Mouse (Mus musculus): ENCODE data around the gene Slc30a3.

DNA sequence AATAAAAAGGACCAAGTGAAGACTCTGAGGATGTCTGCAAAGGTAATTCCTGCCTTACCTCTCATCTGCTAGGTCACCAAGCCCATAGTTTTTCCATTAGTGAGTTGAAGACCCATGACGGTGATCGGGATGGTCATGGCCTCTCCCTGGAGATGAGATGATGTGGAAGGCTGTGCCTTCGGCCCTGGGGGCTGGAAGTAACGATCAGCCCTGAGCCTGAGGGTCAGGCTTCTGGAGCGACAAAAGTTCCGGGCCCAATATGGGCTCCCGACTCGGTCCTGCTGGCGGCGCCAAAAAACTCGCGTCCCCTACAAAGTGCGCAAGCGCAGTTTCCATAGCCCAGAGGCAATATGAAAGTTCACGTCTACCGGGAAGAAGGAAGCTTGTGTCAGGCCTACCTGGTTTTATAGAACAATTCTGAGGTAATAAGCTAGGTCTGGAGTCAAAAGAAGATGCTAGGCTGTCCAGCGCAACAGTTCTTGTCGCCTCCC, at the start of gene Slc30a3:
- no peak for TF ChIP-seq GATA1 (IDR thresholded peaks at IDR 0.05; ENCODE audit: low read length)
- no peak for TF ChIP-seq TAL1 (IDR thresholded peaks at IDR 0.05; ENCODE audit: low read length)

All from erythroblast, embryonic 14.5 days (primary cell).